Mouse (Mus musculus): ENCODE measurements around the gene Gnb4.

DNA sequence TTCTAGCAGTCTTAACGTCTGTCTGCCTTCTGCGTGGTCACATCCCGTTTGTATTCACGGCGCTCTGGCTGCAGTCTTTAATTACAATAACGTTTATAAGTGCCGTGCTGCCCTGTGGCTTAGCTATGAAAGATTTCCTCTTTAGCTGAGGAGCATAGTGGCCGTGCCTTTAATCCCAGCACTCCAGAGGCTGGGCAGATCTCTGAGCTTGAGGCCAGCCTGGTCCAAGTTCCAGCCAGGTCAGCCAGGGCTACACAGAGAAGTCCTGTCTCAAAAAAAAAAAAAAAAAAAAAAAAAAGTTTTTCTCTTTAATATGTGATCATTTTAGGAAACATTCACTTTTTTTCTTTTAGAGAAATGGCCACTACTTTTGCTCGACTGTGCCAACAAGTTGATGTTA is 42.5 kb downstream of the Gnb4 start:
- TF ChIP-seq POLR2A (IDR thresholded peaks at IDR 0.05; ENCODE audit: low read depth, low read length), result no peak
- TF ChIP-seq CTCF (conservative IDR thresholded peaks at IDR 0.05; ENCODE audit: insufficient read depth, insufficient read length, low read depth, low read length), result no peak

All from kidney, adult 2 months (tissue).